Mouse (Mus musculus) spleen, adult 18-20 months (tissue): ENCODE results near the gene Gcnt1.

Experiments used
- DNase-seq, 2 experiments: peaks; one replicate each; pipeline ENCODE4 v3.0.0; 2022; ENCODE audit warnings: mixed read lengths in 2 of 2

Gcnt1 gene

GRCm38 (mm10) chr19:17323006-17323688 is 49.5 kb downstream of the Gcnt1 start:
- DNase-seq, result no peak

GRCm38 (mm10) chr19:17319770-17320169 is 52.9 kb downstream of the Gcnt1 start:
- no peak for DNase-seq

- DNase-seq, result no peak
These were observed 53.9 kb downstream of the Gcnt1 start for GRCm38 (mm10) chr19:17318733-17319132.

GRCm38 (mm10) chr19:17316311-17317003 is 56.2 kb downstream of the Gcnt1 start:
- no peak for DNase-seq

- DNase-seq, result no peak
These were observed 58.2 kb downstream of the Gcnt1 start for GRCm38 (mm10) chr19:17314451-17314850.

GRCm38 (mm10) chr19:17313766-17314165 is 58.9 kb downstream of the Gcnt1 start:
- no peak for DNase-seq

- no peak for DNase-seq
These were observed 59.9 kb downstream of the Gcnt1 start for GRCm38 (mm10) chr19:17312671-17313180.

- no peak for DNase-seq
These were observed 61.1 kb downstream of the Gcnt1 start for GRCm38 (mm10) chr19:17311501-17311900.

GRCm38 (mm10) chr19:17311031-17311430 is 61.6 kb downstream of the Gcnt1 start:
- DNase-seq, result no peak

GRCm38 (mm10) chr19:17296081-17296480 is 76.6 kb downstream of the Gcnt1 start:
- no peak for DNase-seq

GRCm38 (mm10) chr19:17295211-17295766 is 77.4 kb downstream of the Gcnt1 start:
- DNase-seq, result no peak

GRCm38 (mm10) chr19:17294136-17294535 is 78.5 kb downstream of the Gcnt1 start:
- no peak for DNase-seq

GRCm38 (mm10) chr19:17289526-17289925 is 83.1 kb downstream of the Gcnt1 start:
- DNase-seq, result no peak

- no peak for DNase-seq
These were observed 86.6 kb downstream of the Gcnt1 start for GRCm38 (mm10) chr19:17286004-17286403.

GRCm38 (mm10) chr19:17283317-17283716 is 89.3 kb downstream of the Gcnt1 start:
- no peak for DNase-seq

- no peak for DNase-seq
These were observed 94.1 kb downstream of the Gcnt1 start for GRCm38 (mm10) chr19:17278381-17279051.
